Mouse (Mus musculus) liver, postnatal 0 days (tissue): Measurements from ENCODE around the gene Siae. TPM values are rescaled to one million over a fixed set of nuclear protein-coding genes. Genes with fewer than 3 reads are reported as not detected.

Experiments
- ATAC-seq: fragments of 200-750 bp; cut with Nextera tagmentation; 2 replicates; pipeline ENCODE4 v1.8.0; 2017; ENCODE audit warnings: mild to moderate bottlenecking, moderate library complexity
- DNase-seq: peaks from one replicate; pipeline ENCODE4 v3.0.0-alpha.2; 2016
- H3K27ac ChIP-seq: fragments of 300-500 bp; sonication (generic); 2 replicates; pipeline ENCODE4 v1.5.1; 2014; ENCODE audit warnings: antibody characterized with exemption, moderate library complexity, mild to moderate bottlenecking, low read depth
- H3K27me3 ChIP-seq: fragments of 300-500 bp; sonication (generic); 2 replicates; pipeline ENCODE4 v1.6.1; 2014; ENCODE audit warnings: low read length, control low read depth, mixed read lengths; ENCODE audit not compliant: insufficient read depth
- H3K36me3 ChIP-seq: fragments of 300-500 bp; sonication (generic); replicated peaks from 2 replicates; pipeline ENCODE4 v1.6.1; 2014; ENCODE audit warnings: mild to moderate bottlenecking, control low read depth, low read length, moderate library complexity, mixed read lengths; ENCODE audit not compliant: insufficient read depth
- H3K4me1 ChIP-seq: fragments of 300-500 bp; sonication (generic); 2 replicates; pipeline ENCODE4 v1.6.1; 2014; ENCODE audit warnings: antibody characterized with exemption, mild to moderate bottlenecking, control low read depth; ENCODE audit not compliant: insufficient read depth
- H3K4me2 ChIP-seq: fragments of 300-500 bp; sonication (generic); 2 replicates; pipeline ENCODE4 v1.6.1; 2014; ENCODE audit warnings: low read depth, mild to moderate bottlenecking, low read length, moderate library complexity, mixed read lengths
- H3K4me3 ChIP-seq: fragments of 300-500 bp; sonication (generic); 2 replicates; pipeline ENCODE4 v1.5.1; 2014; ENCODE audit warnings: low read depth, low read length
- H3K9ac ChIP-seq: fragments of 300-500 bp; sonication (generic); replicated peaks from 2 replicates; pipeline ENCODE4 v1.6.1; 2014; ENCODE audit warnings: mild to moderate bottlenecking, moderate library complexity
- H3K9me3 ChIP-seq: fragments of 300-500 bp; sonication (generic); 2 replicates; pipeline ENCODE4 v1.6.1; 2016; ENCODE audit warnings: mild to moderate bottlenecking, control low read depth, low read length, mixed read lengths
- CTCF ChIP-seq: sonication (generic); IDR thresholded peaks from 2 replicates; pipeline ENCODE4 v1.5.1; 2016; ENCODE audit warnings: antibody characterized with exemption, low read depth
- EP300 ChIP-seq: IDR thresholded peaks from 2 replicates; pipeline ENCODE4 v1.6.1; 2016; ENCODE audit warnings: antibody characterized with exemption, low read depth, mild to moderate bottlenecking
- WGBS: fragments of 180-500 bp; shearing (Covaris S2); extraction: QIAGEN DNeasy Blood & Tissue Kit; methylation state at CpG from one replicate; pipeline ENCODE4 v1.1.7; 2014; ENCODE audit not compliant: insufficient replicate concordance; 5-methylcytosine and 5-hydroxymethylcytosine counted together
- polyA plus RNA-seq: library from polyadenylated mRNA; unstranded; fragments of >200 nt; fragmentation: Nextera tagmentation; extraction: Ambion mirVana; gene quantifications from 2 replicates; pipeline ENCODE4 v1.2.1, GENCODE M21; 2015

The Siae gene
- polyA plus RNA-seq, 1 experiment from 2014 or later, result 5.2 TPM

DNA sequence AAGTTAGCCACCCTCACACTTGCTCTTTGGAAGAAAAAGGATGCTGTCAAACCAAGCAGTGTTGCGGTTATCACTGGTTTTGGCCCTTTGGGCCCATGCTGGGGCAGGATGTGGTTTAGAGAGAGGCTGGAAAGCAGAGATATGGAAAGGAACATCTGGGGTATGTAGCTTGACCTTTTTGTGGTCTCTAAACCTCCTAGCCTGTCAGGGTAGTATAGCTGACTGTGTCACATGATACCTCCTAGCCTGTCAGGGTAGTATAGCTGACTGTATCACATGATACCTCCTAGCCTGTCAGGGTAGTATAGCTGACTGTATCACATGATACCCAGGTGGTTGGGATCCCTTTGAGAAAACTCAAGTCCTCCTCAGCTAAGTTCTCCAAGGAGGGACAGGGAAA is 1.2 kb upstream of the Siae start:
- Histone ChIP-seq H3K4me1 (peaks cover 26% of the 10 kb centered on the region), H3K9ac (no peak overlapping the region), H3K4me3 (no peak overlapping the region), H3K27me3 (peaks cover 18% of the 10 kb centered on the region), H3K27ac (no peak overlapping the region), H3K9me3 (no peaks in the 10 kb centered on the region), H3K36me3 (no peaks in the 10 kb centered on the region), H3K4me2 (no peak overlapping the region)
- TF ChIP-seq CTCF (no peak), EP300 (peak; percentile 75)
- peak; percentile 79 for ATAC-seq
- no peak for DNase-seq
- 31% methylated on average over 1 of the region's 1 CpGs for WGBS

DNA sequence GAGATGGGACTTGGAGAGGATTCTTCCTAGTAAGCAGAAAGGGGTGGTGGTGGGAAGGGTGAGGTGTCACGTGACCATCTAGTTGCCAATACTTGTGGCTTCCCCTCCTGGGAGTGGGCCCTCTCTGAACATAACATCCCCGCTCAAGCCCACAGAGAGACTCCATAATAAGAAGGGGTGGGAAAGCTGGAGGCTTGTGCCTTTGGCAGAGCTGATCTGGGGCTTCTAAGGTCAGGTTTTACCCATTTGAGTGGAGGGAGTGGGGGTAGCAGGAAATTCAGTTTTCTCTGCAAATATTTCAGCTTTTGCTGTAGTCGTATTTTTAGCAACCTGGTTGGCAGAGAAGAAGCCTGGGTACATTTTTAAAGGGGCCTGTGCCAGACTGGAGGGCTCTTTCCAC is 868 bp downstream of the Siae start:
- 48% methylated on average over 3 of the region's 3 CpGs for WGBS
- no peak overlapping the region for H3K9ac ChIP-seq
- peaks cover 15% of the 10 kb centered on the region for H3K27me3 ChIP-seq
- ATAC-seq, result no peak
- no peaks in the 10 kb centered on the region for H3K36me3 ChIP-seq
- DNase-seq, result no peak
- no peak overlapping the region for H3K4me3 ChIP-seq
- H3K9me3 ChIP-seq, result no peaks in the 10 kb centered on the region
- no peak overlapping the region for H3K27ac ChIP-seq
- peaks cover 26% of the 10 kb centered on the region for H3K4me1 ChIP-seq
- H3K4me2 ChIP-seq, result no peak overlapping the region
- no peak for TF ChIP-seq CTCF
- no peak for TF ChIP-seq EP300

DNA sequence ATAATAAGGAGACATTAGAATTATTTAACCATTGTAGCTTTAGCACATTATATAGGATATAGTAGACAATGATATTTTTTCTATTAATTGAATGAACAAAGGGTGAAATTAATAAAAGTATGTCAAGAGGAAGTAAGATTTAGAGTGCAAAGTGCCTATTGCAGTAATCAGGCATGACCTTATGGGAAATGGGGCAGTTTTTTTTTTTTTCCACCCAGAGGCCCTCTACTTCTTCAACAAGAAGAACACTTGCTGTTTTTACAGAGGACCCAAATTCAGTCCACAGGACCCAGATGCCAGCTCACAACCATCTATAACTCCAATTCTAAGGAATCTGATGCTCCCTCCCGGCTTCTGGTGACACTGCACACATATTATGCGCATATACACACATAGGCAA is 5.1 kb downstream of the Siae start:
- H3K36me3 ChIP-seq, result no peaks in the 10 kb centered on the region
- no peak overlapping the region for H3K9ac ChIP-seq
- no peaks in the 10 kb centered on the region for H3K27me3 ChIP-seq
- ATAC-seq (no peak), DNase-seq (no peak)
- no peak overlapping the region for H3K4me2 ChIP-seq
- 0 out of 2 replicates have a peak, but pooled peaks cover 3% of the 10 kb centered on the region for H3K4me1 ChIP-seq
- no peak for TF ChIP-seq EP300
- no peak for TF ChIP-seq CTCF
- 87% methylated on average over 2 of the region's 2 CpGs for WGBS
- H3K4me3 ChIP-seq, result no peak overlapping the region
- H3K9me3 ChIP-seq, result no peaks in the 10 kb centered on the region
- no peak overlapping the region for H3K27ac ChIP-seq

DNA sequence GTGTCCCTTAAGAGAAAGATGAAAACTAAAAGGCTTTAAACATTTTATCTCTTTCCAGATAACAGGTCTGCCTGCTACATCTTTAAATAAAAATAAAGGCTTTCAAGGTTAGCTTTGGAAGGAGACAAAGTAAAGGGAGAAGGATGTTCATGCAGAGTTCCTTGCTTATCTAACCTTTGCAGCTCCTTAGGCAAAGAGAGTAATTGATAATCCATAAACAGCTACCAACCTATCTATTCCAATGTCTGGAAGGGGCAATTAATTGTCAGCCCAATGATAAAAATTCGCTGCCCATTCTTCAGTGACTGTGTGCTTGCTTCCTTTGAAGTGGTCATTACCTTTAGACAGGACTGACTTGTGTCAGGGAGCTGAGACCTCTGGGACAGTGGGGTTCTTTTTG is 8.3 kb downstream of the Siae start:
- WGBS, result 41% methylated on average over 1 of the region's 1 CpGs
- TF ChIP-seq CTCF (no peak), EP300 (peak; percentile 77)
- ATAC-seq, result no peak

DNA sequence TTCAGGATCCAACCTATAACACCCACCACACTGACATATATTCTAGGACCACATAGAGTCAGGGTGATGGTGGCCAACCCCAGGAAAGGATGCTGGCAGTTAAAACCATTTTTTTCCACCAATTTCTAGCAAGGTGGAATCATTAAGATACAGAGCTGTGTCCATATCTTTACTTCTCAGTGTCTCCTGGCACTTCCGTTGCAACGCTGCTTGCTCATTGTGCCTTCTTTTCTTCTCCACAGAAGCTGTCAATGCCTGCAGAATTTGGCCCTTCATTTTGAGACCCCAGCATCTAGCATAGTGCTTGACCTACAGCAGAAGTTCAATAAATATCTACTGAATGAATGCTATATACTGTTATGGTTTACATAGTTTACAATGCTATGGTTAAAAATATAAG is 11.5 kb downstream of the Siae start:
- 0 out of 2 replicates have a peak, but pooled peaks have one; percentile 14 for ATAC-seq

More for the DNA sequence above, 8.3 kb downstream of the Siae start:
- no peaks in the 10 kb centered on the region for H3K36me3 ChIP-seq
- no peak for DNase-seq
- no peaks in the 10 kb centered on the region for H3K27me3 ChIP-seq
- H3K4me1 ChIP-seq, result peaks cover 16% of the 10 kb centered on the region
- H3K27ac ChIP-seq, result no peak overlapping the region
- no peak overlapping the region for H3K4me2 ChIP-seq
- H3K4me3 ChIP-seq, result no peak overlapping the region
- H3K9me3 ChIP-seq, result no peaks in the 10 kb centered on the region
- H3K9ac ChIP-seq, result no peak overlapping the region

DNA sequence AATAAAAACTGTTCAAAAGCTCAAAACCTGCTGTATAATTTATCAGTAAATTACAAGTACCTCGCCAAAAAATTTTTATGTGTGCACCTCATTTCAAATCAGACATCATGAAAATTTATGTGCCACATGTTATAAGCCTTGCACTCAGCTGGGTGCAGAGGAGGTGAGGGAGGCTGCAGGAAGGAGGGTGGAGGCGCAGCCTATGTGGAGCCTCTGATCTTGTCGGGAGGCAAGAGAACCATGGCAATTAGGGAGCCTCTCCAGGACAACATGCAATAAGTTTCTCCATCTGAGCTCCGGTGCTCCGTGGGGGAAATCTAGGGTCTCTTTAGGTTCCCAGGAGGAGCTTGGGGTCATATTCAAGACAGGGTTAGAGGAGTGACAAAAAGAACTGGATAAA is 12.0 kb downstream of the Siae start:
- Histone ChIP-seq H3K4me2 (peak overlapping the region; percentile 61), H3K4me3 (no peak overlapping the region), H3K9me3 (no peaks in the 10 kb centered on the region), H3K36me3 (no peaks in the 10 kb centered on the region), H3K27me3 (no peaks in the 10 kb centered on the region), H3K27ac (no peak overlapping the region), H3K9ac (no peak overlapping the region), H3K4me1 (peaks cover 34% of the 10 kb centered on the region)
- WGBS, result 34% methylated on average over 5 of the region's 5 CpGs
- peak; percentile 56; the same call in 1 of the 2 replicates for ATAC-seq
- DNase-seq, result no peak
- TF ChIP-seq CTCF (no peak), EP300 (no peak)

More for the DNA sequence above, 11.5 kb downstream of the Siae start:
- H3K4me2 ChIP-seq, result no peak overlapping the region
- no peak overlapping the region for H3K27ac ChIP-seq
- no peaks in the 10 kb centered on the region for H3K36me3 ChIP-seq
- H3K9me3 ChIP-seq, result no peaks in the 10 kb centered on the region
- H3K9ac ChIP-seq, result no peak overlapping the region
- no peak for DNase-seq
- peak; percentile 84 for TF ChIP-seq EP300
- TF ChIP-seq CTCF, result no peak
- no peaks in the 10 kb centered on the region for H3K27me3 ChIP-seq
- peaks cover 29% of the 10 kb centered on the region for H3K4me1 ChIP-seq
- H3K4me3 ChIP-seq, result no peak overlapping the region
- WGBS, result 47% methylated on average over 2 of the region's 2 CpGs
